Mouse (Mus musculus): ENCODE data around the gene Ppm1g. TPM values are rescaled to one million over a fixed set of nuclear protein-coding genes. Genes with fewer than 3 reads are reported as not detected.

Gene Ppm1g
- polyA plus RNA-seq, 1 experiment: 159 TPM

GRCm38 (mm10) chr5:31201742-31202590 is 18.5 kb downstream of the Ppm1g start, which contains the start of gene Zfp513:
Gene Zfp513 (minus strand): TSS chr5:31202303.
- Histone ChIP-seq H3ac (ENCODE audit: control insufficient read depth, insufficient read length, low read depth) (peak within 1 kb of the TSS; percentile 69), H3K4me3 (ENCODE audit: insufficient read depth, poor library complexity, severe bottlenecking) (peak within 1 kb of the TSS; percentile 66), H3K79me2 (ENCODE audit: control insufficient read depth, insufficient read depth) (peaks cover 20% of the 10 kb centered on the region), H3K36me3 (ENCODE audit: control insufficient read depth, insufficient read depth) (peaks cover 80% of the 10 kb centered on the region), H3K27me3 (ENCODE audit: control insufficient read depth, insufficient read depth, insufficient read length) (no peaks in the 10 kb centered on the region), H3K79me3 (ENCODE audit: low read depth) (peaks cover 9% of the 10 kb centered on the region)
- peak; percentile 42 for TF ChIP-seq USF1 (IDR thresholded peaks at IDR 0.05; ENCODE audit: low read depth)
- TF ChIP-seq MYOG (IDR thresholded peaks at IDR 0.05; ENCODE audit: control insufficient read depth, extremely low read depth, insufficient read length): no peak
- TF ChIP-seq CEBPB (IDR thresholded peaks at IDR 0.05; ENCODE audit: low read depth): no peak
- TF ChIP-seq MAX (IDR thresholded peaks at IDR 0.05): peak; percentile 20
- TF ChIP-seq FOSL1 (IDR thresholded peaks at IDR 0.05; ENCODE audit: insufficient read depth, low read length, poor library complexity, severe bottlenecking): no peak
- TF ChIP-seq CTCF (IDR thresholded peaks at IDR 0.05; ENCODE audit: control insufficient read depth, insufficient read depth, insufficient read length): no peak
- TF ChIP-seq MYOD1 (IDR thresholded peaks at IDR 0.05; ENCODE audit: control insufficient read depth, insufficient read length, low read depth): no peak

- no peak for TF ChIP-seq CTCF (IDR thresholded peaks at IDR 0.05; ENCODE audit: control insufficient read depth, insufficient read depth, insufficient read length)
- no peak for TF ChIP-seq MYOG (IDR thresholded peaks at IDR 0.05; ENCODE audit: control insufficient read depth, extremely low read depth, insufficient read length)
- no peak for TF ChIP-seq FOSL1 (IDR thresholded peaks at IDR 0.05; ENCODE audit: insufficient read depth, low read length, poor library complexity, severe bottlenecking)
- TF ChIP-seq USF1 (IDR thresholded peaks at IDR 0.05; ENCODE audit: low read depth): no peak
- no peak for TF ChIP-seq MAX (IDR thresholded peaks at IDR 0.05)
- no peak for TF ChIP-seq CEBPB (IDR thresholded peaks at IDR 0.05; ENCODE audit: low read depth)
- TF ChIP-seq MYOD1 (IDR thresholded peaks at IDR 0.05; ENCODE audit: control insufficient read depth, insufficient read length, low read depth): no peak
- Histone ChIP-seq H3ac (ENCODE audit: control insufficient read depth, insufficient read length, low read depth) (peak overlapping the region; percentile 69), H3K27me3 (ENCODE audit: control insufficient read depth, insufficient read depth, insufficient read length) (no peaks in the 10 kb centered on the region), H3K79me3 (ENCODE audit: low read depth) (peaks cover 9% of the 10 kb centered on the region), H3K36me3 (ENCODE audit: control insufficient read depth, insufficient read depth) (peaks cover 82% of the 10 kb centered on the region), H3K79me2 (ENCODE audit: control insufficient read depth, insufficient read depth) (peaks cover 19% of the 10 kb centered on the region), H3K4me3 (ENCODE audit: insufficient read depth, poor library complexity, severe bottlenecking) (peak overlapping the region; percentile 66)
These were observed 19.3 kb downstream of the Ppm1g start for GRCm38 (mm10) chr5:31201042-31201741.

GRCm38 (mm10) chr5:31200327-31200768 is 20.1 kb downstream of the Ppm1g start:
- TF ChIP-seq MYOG (IDR thresholded peaks at IDR 0.05; ENCODE audit: control insufficient read depth, extremely low read depth, insufficient read length) (no peak), FOSL1 (IDR thresholded peaks at IDR 0.05; ENCODE audit: insufficient read depth, low read length, poor library complexity, severe bottlenecking) (no peak), CTCF (IDR thresholded peaks at IDR 0.05; ENCODE audit: control insufficient read depth, insufficient read depth, insufficient read length) (no peak), MAX (IDR thresholded peaks at IDR 0.05) (no peak), MYOD1 (IDR thresholded peaks at IDR 0.05; ENCODE audit: control insufficient read depth, insufficient read length, low read depth) (no peak), USF1 (IDR thresholded peaks at IDR 0.05; ENCODE audit: low read depth) (no peak), CEBPB (IDR thresholded peaks at IDR 0.05; ENCODE audit: low read depth) (no peak)
- Histone ChIP-seq H3ac (ENCODE audit: control insufficient read depth, insufficient read length, low read depth) (no peak overlapping the region), H3K4me3 (ENCODE audit: insufficient read depth, poor library complexity, severe bottlenecking) (peak overlapping the region; percentile 14), H3K79me2 (ENCODE audit: control insufficient read depth, insufficient read depth) (peaks cover 19% of the 10 kb centered on the region), H3K36me3 (ENCODE audit: control insufficient read depth, insufficient read depth) (peaks cover 82% of the 10 kb centered on the region), H3K27me3 (ENCODE audit: control insufficient read depth, insufficient read depth, insufficient read length) (no peaks in the 10 kb centered on the region), H3K79me3 (ENCODE audit: low read depth) (peaks cover 9% of the 10 kb centered on the region)

GRCm38 (mm10) chr5:31199893-31200292 is 20.6 kb downstream of the Ppm1g start:
- peaks cover 23% of the 10 kb centered on the region for H3K79me2 ChIP-seq (ENCODE audit: control insufficient read depth, insufficient read depth)
- H3ac ChIP-seq (ENCODE audit: control insufficient read depth, insufficient read length, low read depth): no peak overlapping the region
- TF ChIP-seq FOSL1 (IDR thresholded peaks at IDR 0.05; ENCODE audit: insufficient read depth, low read length, poor library complexity, severe bottlenecking) (no peak), MYOD1 (IDR thresholded peaks at IDR 0.05; ENCODE audit: control insufficient read depth, insufficient read length, low read depth) (no peak), MAX (IDR thresholded peaks at IDR 0.05) (no peak), USF1 (IDR thresholded peaks at IDR 0.05; ENCODE audit: low read depth) (no peak), CTCF (IDR thresholded peaks at IDR 0.05; ENCODE audit: control insufficient read depth, insufficient read depth, insufficient read length) (no peak), CEBPB (IDR thresholded peaks at IDR 0.05; ENCODE audit: low read depth) (no peak), MYOG (IDR thresholded peaks at IDR 0.05; ENCODE audit: control insufficient read depth, extremely low read depth, insufficient read length) (no peak)
- H3K27me3 ChIP-seq (ENCODE audit: control insufficient read depth, insufficient read depth, insufficient read length): no peaks in the 10 kb centered on the region
- peaks cover 82% of the 10 kb centered on the region for H3K36me3 ChIP-seq (ENCODE audit: control insufficient read depth, insufficient read depth)
- no peak overlapping the region for H3K4me3 ChIP-seq (ENCODE audit: insufficient read depth, poor library complexity, severe bottlenecking)
- H3K79me3 ChIP-seq (ENCODE audit: low read depth): peaks cover 10% of the 10 kb centered on the region

- no peaks in the 10 kb centered on the region for H3K27me3 ChIP-seq (ENCODE audit: control insufficient read depth, insufficient read depth, insufficient read length)
- H3K79me3 ChIP-seq (ENCODE audit: low read depth): peaks cover 15% of the 10 kb centered on the region
- H3K36me3 ChIP-seq (ENCODE audit: control insufficient read depth, insufficient read depth): peaks cover 82% of the 10 kb centered on the region
- no peak overlapping the region for H3ac ChIP-seq (ENCODE audit: control insufficient read depth, insufficient read length, low read depth)
- no peak for TF ChIP-seq CEBPB (IDR thresholded peaks at IDR 0.05; ENCODE audit: low read depth)
- no peak for TF ChIP-seq USF1 (IDR thresholded peaks at IDR 0.05; ENCODE audit: low read depth)
- no peak overlapping the region for H3K4me3 ChIP-seq (ENCODE audit: insufficient read depth, poor library complexity, severe bottlenecking)
- peaks cover 28% of the 10 kb centered on the region for H3K79me2 ChIP-seq (ENCODE audit: control insufficient read depth, insufficient read depth)
These were observed 21.1 kb downstream of the Ppm1g start for GRCm38 (mm10) chr5:31199321-31199892.
